Mouse (Mus musculus): ENCODE data around the gene Mogat1.
A peak's percentile ranks its signal among the peaks of the same experiment; 100 is the strongest.
"Not testable (repeated sequence)": the region's sequence is repeated elsewhere in the genome, so short reads cannot be mapped to it uniquely, and the experiment has no call there.

Gene Mogat1

DNA sequence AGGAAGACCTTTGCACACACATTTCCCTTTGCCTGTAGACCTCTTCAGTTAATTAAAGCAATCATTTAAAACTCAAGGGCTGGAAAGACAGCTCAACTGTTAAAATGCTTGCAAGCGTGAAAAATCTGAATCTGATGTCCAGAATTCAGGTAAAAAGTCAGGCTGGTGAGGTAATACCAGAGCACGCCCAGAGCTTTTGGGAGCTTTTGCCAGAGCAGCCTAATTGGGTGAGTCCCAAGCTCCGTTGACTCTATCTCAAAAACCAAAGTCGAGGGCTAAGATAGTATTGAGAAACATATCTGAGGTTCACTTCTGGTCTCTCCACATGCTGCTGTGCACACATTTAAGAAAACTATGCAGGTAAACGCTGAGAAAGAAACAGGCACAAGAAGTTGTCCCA, at the start of gene Mogat1:
Gene Mogat1, plus strand, starts transcription at position 130 of the 400 bp plus-strand sequence.
- peak in 1 of 2 experiments; percentile 10 for DNase-seq (ENCODE audit: low spot score in 2 of 2)

DNA sequence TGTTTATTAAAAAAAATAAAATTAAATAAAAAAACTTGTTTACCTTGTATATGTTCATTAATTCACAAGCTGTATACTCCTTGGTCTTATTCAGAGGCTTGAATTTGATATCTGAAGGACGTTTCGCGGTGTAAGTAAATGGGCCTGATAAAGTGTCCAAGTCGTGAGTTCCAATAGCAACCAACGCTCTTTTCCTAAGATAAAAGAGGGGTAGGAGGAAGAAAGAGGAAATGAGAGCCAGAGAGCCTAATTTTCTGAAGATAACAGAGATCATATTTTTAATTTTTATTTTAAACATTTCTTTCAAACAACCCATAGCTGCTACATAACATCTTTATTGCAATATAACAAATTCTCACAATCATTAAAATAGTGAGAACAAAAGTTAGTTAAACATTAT, 38.4 kb upstream of the Mogat1 start:
- no peak for DNase-seq (ENCODE audit: low spot score in 2 of 2)

DNA sequence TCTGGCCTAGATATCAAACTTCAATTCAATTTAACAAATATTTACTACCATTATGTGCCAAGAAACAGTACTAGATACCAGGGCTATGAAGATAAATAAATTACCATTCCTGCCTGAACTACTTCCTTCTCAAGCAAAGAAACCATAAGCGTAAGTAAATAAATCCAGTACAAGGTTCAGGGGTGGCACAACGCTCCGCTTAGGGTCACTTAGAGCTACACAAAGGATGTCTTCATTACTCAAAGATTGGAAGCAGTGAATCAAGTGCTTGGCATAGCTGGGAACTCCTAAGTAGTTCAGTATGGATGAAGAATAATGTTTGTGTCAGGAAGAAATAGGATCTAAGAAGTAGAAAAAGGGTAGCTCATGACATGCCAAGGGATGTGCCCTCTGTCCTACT, 27.4 kb upstream of the Mogat1 start:
- no peak for DNase-seq (ENCODE audit: low spot score in 2 of 2)

DNA sequence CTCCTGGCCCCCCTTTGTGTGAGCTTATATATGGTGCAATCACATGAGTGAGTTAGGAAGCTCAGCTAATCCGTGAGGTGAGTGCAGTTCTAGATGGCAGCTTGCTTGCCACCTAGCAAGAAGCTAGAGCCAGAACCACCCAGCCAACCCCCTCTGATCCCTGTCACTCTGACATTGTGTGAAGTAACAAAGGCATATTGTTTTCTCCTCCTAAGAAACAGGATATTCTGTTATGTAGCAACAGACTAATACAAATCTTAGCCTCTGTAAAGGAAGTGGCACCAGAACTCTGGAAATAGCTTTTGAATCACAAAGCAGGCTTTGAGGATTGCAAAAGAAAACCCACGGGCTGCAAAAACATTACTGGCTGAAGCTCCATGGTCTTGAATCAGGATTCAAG, 26.4 kb upstream of the Mogat1 start:
- DNase-seq (ENCODE audit: low spot score in 2 of 2): no peak

GRCm38 (mm10) chr1:78488427-78488751, 22.4 kb upstream of the Mogat1 start:
- no peak for DNase-seq (ENCODE audit: low spot score in 2 of 2)

DNA sequence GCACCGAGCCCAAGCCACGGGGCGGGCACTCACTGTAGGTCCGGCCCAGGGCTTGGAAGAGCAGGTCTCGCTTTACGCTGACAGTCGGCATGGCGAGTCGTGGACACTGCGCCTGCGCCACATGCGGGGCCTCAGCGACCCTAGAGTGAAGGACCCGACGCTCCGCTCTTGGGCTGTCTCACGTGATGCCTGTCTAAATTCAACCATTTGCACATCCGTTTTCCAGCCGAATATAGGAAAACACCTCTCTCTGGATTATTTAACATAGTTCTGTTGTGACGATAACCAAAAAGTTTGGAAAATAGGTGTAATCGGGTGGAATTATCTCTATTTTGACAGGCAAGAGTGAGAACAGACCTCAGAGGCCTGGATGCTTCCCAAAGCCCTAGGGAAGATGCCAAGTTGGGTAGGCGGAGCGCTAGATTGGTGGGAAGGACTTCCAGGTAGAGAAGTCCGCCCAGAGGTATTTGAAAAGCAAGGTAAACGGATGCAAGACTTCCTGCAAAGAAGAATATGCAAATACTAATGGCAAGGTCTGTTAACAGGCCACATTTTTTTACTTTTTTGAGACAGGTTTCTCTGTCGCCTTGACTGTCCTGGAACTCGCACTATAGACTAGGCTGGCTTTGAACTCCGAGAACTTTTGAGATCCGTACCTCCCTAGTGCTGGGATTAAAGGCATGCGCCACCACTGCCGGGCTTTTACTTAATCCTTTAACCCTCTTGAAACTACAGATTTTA, 21.9 kb upstream of the Mogat1 start, which contains the start of gene Farsb:
Gene Farsb, minus strand, starts transcription at position 146 of the 741 bp plus-strand sequence.
- DNase-seq (ENCODE audit: low spot score in 2 of 2): peak; percentile 87 to 89

GRCm38 (mm10) chr1:78490143-78490542, 20.6 kb upstream of the Mogat1 start:
- DNase-seq (ENCODE audit: low spot score in 2 of 2): no peak

DNA sequence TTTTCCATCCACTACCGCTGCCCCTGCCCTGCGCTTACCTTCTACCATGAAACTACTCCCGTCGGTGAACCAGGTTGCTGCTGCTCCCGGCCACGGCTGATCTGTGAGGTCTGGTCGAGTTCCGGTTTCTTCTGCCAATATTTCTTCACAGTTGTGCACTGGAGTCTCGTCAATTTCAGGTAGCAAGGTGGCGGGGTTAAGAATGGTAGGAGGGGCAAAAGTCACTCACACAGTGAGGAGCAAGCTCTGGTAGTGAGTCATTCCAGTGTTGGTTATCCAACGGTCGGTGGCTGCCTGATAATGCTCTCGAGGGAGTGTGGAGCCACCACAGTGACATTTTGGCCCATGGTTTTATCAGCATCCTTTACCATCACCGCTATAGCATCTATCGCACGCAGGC, 9.8 kb upstream of the Mogat1 start:
- DNase-seq (ENCODE audit: low spot score in 2 of 2): no peak

GRCm38 (mm10) chr1:78501856-78502255, 8.9 kb upstream of the Mogat1 start:
- DNase-seq (ENCODE audit: low spot score in 2 of 2): not testable (repeated sequence)

DNA sequence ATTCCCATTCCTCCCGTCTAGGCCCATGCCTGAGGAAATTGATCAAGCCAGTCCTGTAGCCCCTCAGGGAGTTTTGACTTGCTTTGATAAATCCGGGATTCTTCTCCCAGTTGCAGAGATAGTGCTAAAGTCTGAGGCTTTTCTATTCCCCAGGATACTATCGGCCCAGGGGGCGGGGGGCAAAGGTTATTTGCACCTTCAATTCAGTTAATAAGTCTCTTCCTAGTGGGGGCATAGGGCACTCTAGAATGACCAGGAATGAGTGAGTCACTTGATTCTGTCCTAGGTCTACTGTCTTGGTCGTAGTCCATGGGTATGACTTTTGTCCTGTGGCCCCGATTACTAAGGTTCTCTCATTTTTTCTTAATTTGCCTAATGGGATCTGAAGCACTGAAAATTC, 8.3 kb upstream of the Mogat1 start:
- no peak for DNase-seq (ENCODE audit: low spot score in 2 of 2)

DNA sequence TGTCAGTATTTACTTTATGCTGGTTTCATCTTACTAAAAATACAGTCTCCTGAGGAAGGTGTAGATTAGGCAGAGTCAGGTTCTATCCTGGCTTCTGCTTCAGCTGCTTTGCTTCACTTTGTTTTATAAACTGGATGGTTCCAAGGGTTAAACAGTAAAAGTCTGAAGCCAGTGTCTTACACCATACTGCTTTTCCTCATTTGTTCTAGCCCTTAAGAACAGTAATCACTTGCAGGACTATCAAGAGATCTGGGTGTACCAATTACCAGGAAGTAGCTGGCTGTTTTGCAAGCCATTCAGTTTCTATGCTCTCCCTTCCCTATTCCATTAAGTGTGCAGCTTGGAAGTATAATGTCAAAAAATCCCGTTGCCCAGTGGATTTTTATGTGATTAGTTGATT, 3.7 kb upstream of the Mogat1 start:
- no peak for DNase-seq (ENCODE audit: low spot score in 2 of 2)

- no peak for DNase-seq (ENCODE audit: low spot score in 2 of 2)
Observed at GRCm38 (mm10) chr1:78511621-78512160, 900 bp downstream of the Mogat1 start, which contains the start of gene BC035947. Gene BC035947 (minus strand): TSS chr1:78512158.

- DNase-seq (ENCODE audit: low spot score in 2 of 2): no peak
Observed at GRCm38 (mm10) chr1:78512756-78513155, 2.0 kb downstream of the Mogat1 start.

GRCm38 (mm10) chr1:78518907-78519306, 8.1 kb downstream of the Mogat1 start:
- no peak for DNase-seq (ENCODE audit: low spot score in 2 of 2)

GRCm38 (mm10) chr1:78525189-78525886, 14.5 kb downstream of the Mogat1 start:
- peak; percentile 32 to 61 for DNase-seq (ENCODE audit: low spot score in 2 of 2)

DNA sequence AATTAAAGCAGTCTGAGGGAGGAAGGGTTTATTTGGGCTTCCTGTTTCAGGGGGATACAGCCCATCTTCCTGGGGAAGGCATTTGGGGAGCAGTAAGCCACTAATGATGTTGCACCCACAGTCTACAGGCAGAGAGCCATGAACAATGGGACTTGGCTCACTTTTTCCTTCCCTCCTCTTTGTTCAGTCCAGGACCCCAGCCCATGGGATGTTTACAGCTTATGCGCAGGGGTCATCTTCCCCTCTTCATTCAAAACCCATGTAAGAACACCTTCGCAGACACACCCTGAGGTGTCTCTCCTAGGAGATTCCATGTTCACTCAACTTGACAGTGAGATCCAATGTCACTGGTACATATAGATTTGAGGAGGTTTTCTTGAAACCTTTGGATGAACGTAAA, 17.6 kb downstream of the Mogat1 start:
- no peak for DNase-seq (ENCODE audit: low spot score in 2 of 2)

DNA sequence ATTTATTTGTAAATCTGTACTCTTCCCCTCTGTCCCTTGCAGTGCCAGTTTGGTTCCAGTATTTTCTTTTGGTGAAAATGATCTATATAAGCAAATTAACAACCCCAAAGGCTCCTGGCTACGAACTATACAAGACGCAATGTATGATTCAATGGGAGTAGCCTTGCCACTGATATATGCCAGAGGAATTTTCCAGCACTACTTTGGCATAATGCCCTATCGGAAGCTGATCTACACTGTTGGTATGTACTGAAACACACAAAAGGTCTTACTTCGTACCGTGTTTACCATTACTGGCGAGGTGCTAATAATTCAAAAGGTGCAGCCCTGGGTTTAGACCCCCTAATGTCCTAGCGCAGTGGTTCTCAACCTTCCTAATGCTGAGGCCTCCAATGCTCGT, 18.2 kb downstream of the Mogat1 start:
- DNase-seq (ENCODE audit: low spot score in 2 of 2): no peak

- no peak for DNase-seq (ENCODE audit: low spot score in 2 of 2)
Observed at GRCm38 (mm10) chr1:78530500-78531215, 19.9 kb downstream of the Mogat1 start.

GRCm38 (mm10) chr1:78532184-78532800, 21.5 kb downstream of the Mogat1 start:
- no peak for DNase-seq (ENCODE audit: low spot score in 2 of 2)

GRCm38 (mm10) chr1:78534428-78535150, 23.8 kb downstream of the Mogat1 start:
- no peak for DNase-seq (ENCODE audit: low spot score in 2 of 2)

All from urinary bladder, postnatal 36 days (tissue).